Mouse (Mus musculus): ENCODE measurements around the gene Rasgef1c. TPM values are rescaled to one million over a fixed set of nuclear protein-coding genes. Genes with fewer than 3 reads are reported as not detected.

Gene Rasgef1c
- polyA plus RNA-seq, 1 experiment from 2014 or later, result 0.32 TPM

- no peak overlapping the region for H3K27ac ChIP-seq (replicated peaks; ENCODE audit: low read depth, low read length)
- H3K4me1 ChIP-seq (ENCODE audit: control insufficient read depth, insufficient read depth, low read length), result peaks cover 9% of the 10 kb centered on the region
- H3K9ac ChIP-seq (ENCODE audit: low read length), result no peak overlapping the region
- DNase-seq (ENCODE audit: low spot score), result no peak
- no peak overlapping the region for H3K4me3 ChIP-seq (ENCODE audit: low read depth, low read length)
- no peaks in the 10 kb centered on the region for H3K27me3 ChIP-seq (ENCODE audit: control insufficient read depth, insufficient read depth, low read length)
- no peak overlapping the region for H3K4me2 ChIP-seq (ENCODE audit: low read depth, severe bottlenecking)
- 39% methylated on average over 5 of the region's 5 CpGs for WGBS
- no peaks in the 10 kb centered on the region for H3K36me3 ChIP-seq (ENCODE audit: control insufficient read depth, insufficient read depth, low read length)
- no peaks in the 10 kb centered on the region for H3K9me3 ChIP-seq (ENCODE audit: control insufficient read depth, low read length)
- ATAC-seq (ENCODE audit: insufficient number of reproducible peaks, low FRiP score, low TSS enrichment, low read depth), result no peak
Measured at GRCm38 (mm10) chr11:49931037-49931625, 29.5 kb downstream of the Rasgef1c start.

GRCm38 (mm10) chr11:49931853-49932252, 30.2 kb downstream of the Rasgef1c start:
- Histone ChIP-seq H3K9me3 (ENCODE audit: control insufficient read depth, low read length) (no peaks in the 10 kb centered on the region), H3K27me3 (ENCODE audit: control insufficient read depth, insufficient read depth, low read length) (no peaks in the 10 kb centered on the region), H3K4me3 (ENCODE audit: low read depth, low read length) (no peak overlapping the region), H3K27ac (replicated peaks; ENCODE audit: low read depth, low read length) (no peak overlapping the region), H3K4me2 (ENCODE audit: low read depth, severe bottlenecking) (0 out of 2 replicates have a peak overlapping the region, but pooled peaks have one; percentile 2), H3K9ac (ENCODE audit: low read length) (no peak overlapping the region), H3K36me3 (ENCODE audit: control insufficient read depth, insufficient read depth, low read length) (no peaks in the 10 kb centered on the region), H3K4me1 (ENCODE audit: control insufficient read depth, insufficient read depth, low read length) (peaks cover 5% of the 10 kb centered on the region)
- 4% methylated on average over 7 of the region's 7 CpGs for WGBS
- ATAC-seq (ENCODE audit: insufficient number of reproducible peaks, low FRiP score, low TSS enrichment, low read depth), result peak; percentile 54; the same call in 1 of the 2 replicates
- DNase-seq (ENCODE audit: low spot score), result peak; percentile 47

GRCm38 (mm10) chr11:49933811-49934210, 32.2 kb downstream of the Rasgef1c start:
- ATAC-seq (ENCODE audit: insufficient number of reproducible peaks, low FRiP score, low TSS enrichment, low read depth), result no peak
- Histone ChIP-seq H3K27me3 (ENCODE audit: control insufficient read depth, insufficient read depth, low read length) (no peaks in the 10 kb centered on the region), H3K27ac (replicated peaks; ENCODE audit: low read depth, low read length) (no peak overlapping the region), H3K4me3 (ENCODE audit: low read depth, low read length) (no peak overlapping the region), H3K4me1 (ENCODE audit: control insufficient read depth, insufficient read depth, low read length) (no peaks in the 10 kb centered on the region), H3K36me3 (ENCODE audit: control insufficient read depth, insufficient read depth, low read length) (no peaks in the 10 kb centered on the region), H3K4me2 (ENCODE audit: low read depth, severe bottlenecking) (no peak overlapping the region), H3K9me3 (ENCODE audit: control insufficient read depth, low read length) (no peaks in the 10 kb centered on the region), H3K9ac (ENCODE audit: low read length) (no peak overlapping the region)
- DNase-seq (ENCODE audit: low spot score), result no peak
- WGBS, result 93% methylated on average over 1 of the region's 1 CpGs

DNA sequence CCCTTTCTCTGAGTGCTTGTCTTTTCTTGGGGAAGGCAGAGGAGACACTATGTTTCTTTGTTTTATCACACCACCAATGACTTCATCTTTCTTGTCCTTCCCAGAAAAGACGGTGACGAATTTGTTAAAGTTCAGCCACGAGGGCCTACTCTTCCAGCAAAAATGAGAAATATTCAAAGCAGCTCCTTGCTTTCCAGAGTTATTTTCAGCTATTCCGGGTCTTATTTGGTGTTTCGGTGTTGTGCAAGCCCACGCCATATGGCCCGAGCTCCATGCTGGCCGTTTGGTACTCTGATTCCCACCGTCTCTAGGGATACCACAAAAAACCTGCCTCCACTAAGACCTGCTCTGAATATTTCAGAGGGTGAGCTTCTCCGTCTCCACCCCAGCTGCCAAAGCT, 32.7 kb downstream of the Rasgef1c start:
- Histone ChIP-seq H3K4me1 (ENCODE audit: control insufficient read depth, insufficient read depth, low read length) (no peaks in the 10 kb centered on the region), H3K9me3 (ENCODE audit: control insufficient read depth, low read length) (no peaks in the 10 kb centered on the region), H3K4me3 (ENCODE audit: low read depth, low read length) (no peak overlapping the region), H3K36me3 (ENCODE audit: control insufficient read depth, insufficient read depth, low read length) (no peaks in the 10 kb centered on the region), H3K27ac (replicated peaks; ENCODE audit: low read depth, low read length) (no peak overlapping the region), H3K4me2 (ENCODE audit: low read depth, severe bottlenecking) (no peak overlapping the region), H3K27me3 (ENCODE audit: control insufficient read depth, insufficient read depth, low read length) (no peaks in the 10 kb centered on the region), H3K9ac (ENCODE audit: low read length) (no peak overlapping the region)
- WGBS, result 79% methylated on average over 10 of the region's 10 CpGs
- DNase-seq (ENCODE audit: low spot score), result no peak
- ATAC-seq (ENCODE audit: insufficient number of reproducible peaks, low FRiP score, low TSS enrichment, low read depth), result no peak

- Histone ChIP-seq H3K9ac (ENCODE audit: low read length) (no peak overlapping the region), H3K27me3 (ENCODE audit: control insufficient read depth, insufficient read depth, low read length) (no peaks in the 10 kb centered on the region), H3K4me3 (ENCODE audit: low read depth, low read length) (no peak overlapping the region), H3K36me3 (ENCODE audit: control insufficient read depth, insufficient read depth, low read length) (no peaks in the 10 kb centered on the region), H3K27ac (replicated peaks; ENCODE audit: low read depth, low read length) (no peak overlapping the region), H3K4me1 (ENCODE audit: control insufficient read depth, insufficient read depth, low read length) (no peaks in the 10 kb centered on the region), H3K9me3 (ENCODE audit: control insufficient read depth, low read length) (no peaks in the 10 kb centered on the region), H3K4me2 (ENCODE audit: low read depth, severe bottlenecking) (no peak overlapping the region)
- WGBS, result 79% methylated on average over 9 of the region's 9 CpGs
- DNase-seq (ENCODE audit: low spot score), result no peak
- no peak for ATAC-seq (ENCODE audit: insufficient number of reproducible peaks, low FRiP score, low TSS enrichment, low read depth)
Measured at GRCm38 (mm10) chr11:49936458-49936857, 34.8 kb downstream of the Rasgef1c start.

DNA sequence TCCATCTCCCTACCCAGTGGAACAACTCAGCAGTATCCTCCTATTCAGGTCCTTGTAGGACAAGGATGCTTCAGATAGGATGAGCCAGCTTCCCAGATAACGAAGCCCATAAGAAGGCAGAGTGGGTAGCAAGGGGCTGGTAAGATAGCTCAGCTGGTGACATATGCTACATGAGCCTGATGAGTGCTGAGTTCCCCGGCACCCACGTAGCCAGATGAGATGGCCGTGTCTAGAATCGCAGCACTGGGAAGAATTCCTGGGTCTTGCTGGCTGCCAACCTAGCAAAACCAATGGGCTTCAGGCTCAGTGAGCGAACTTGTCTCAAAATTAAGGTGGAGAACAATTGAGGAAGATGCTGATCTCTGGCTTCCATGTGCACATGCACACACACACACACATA, 36.1 kb downstream of the Rasgef1c start:
- Histone ChIP-seq H3K9ac (ENCODE audit: low read length) (no peak overlapping the region), H3K4me3 (ENCODE audit: low read depth, low read length) (no peak overlapping the region), H3K27me3 (ENCODE audit: control insufficient read depth, insufficient read depth, low read length) (no peaks in the 10 kb centered on the region), H3K36me3 (ENCODE audit: control insufficient read depth, insufficient read depth, low read length) (no peaks in the 10 kb centered on the region), H3K27ac (replicated peaks; ENCODE audit: low read depth, low read length) (no peak overlapping the region), H3K4me1 (ENCODE audit: control insufficient read depth, insufficient read depth, low read length) (no peaks in the 10 kb centered on the region), H3K4me2 (ENCODE audit: low read depth, severe bottlenecking) (no peak overlapping the region), H3K9me3 (ENCODE audit: control insufficient read depth, low read length) (no peaks in the 10 kb centered on the region)
- ATAC-seq (ENCODE audit: insufficient number of reproducible peaks, low FRiP score, low TSS enrichment, low read depth) (no peak), DNase-seq (ENCODE audit: low spot score) (no peak)
- 88% methylated on average over 6 of the region's 6 CpGs for WGBS

- no peak overlapping the region for H3K4me2 ChIP-seq (ENCODE audit: low read depth, severe bottlenecking)
- no peak overlapping the region for H3K4me3 ChIP-seq (ENCODE audit: low read depth, low read length)
- H3K27ac ChIP-seq (replicated peaks; ENCODE audit: low read depth, low read length), result no peak overlapping the region
- no peaks in the 10 kb centered on the region for H3K27me3 ChIP-seq (ENCODE audit: control insufficient read depth, insufficient read depth, low read length)
- H3K9me3 ChIP-seq (ENCODE audit: control insufficient read depth, low read length), result no peaks in the 10 kb centered on the region
- no peaks in the 10 kb centered on the region for H3K4me1 ChIP-seq (ENCODE audit: control insufficient read depth, insufficient read depth, low read length)
- no peak for ATAC-seq (ENCODE audit: insufficient number of reproducible peaks, low FRiP score, low TSS enrichment, low read depth)
- no peak for DNase-seq (ENCODE audit: low spot score)
- no peaks in the 10 kb centered on the region for H3K36me3 ChIP-seq (ENCODE audit: control insufficient read depth, insufficient read depth, low read length)
- no peak overlapping the region for H3K9ac ChIP-seq (ENCODE audit: low read length)
- 57% methylated on average over 4 of the region's 4 CpGs for WGBS
Measured at GRCm38 (mm10) chr11:49938258-49939164, 36.9 kb downstream of the Rasgef1c start.

- ATAC-seq (ENCODE audit: insufficient number of reproducible peaks, low FRiP score, low TSS enrichment, low read depth) (no peak), DNase-seq (ENCODE audit: low spot score) (no peak)
- no peaks in the 10 kb centered on the region for H3K4me1 ChIP-seq (ENCODE audit: control insufficient read depth, insufficient read depth, low read length)
- H3K9me3 ChIP-seq (ENCODE audit: control insufficient read depth, low read length), result no peaks in the 10 kb centered on the region
- H3K9ac ChIP-seq (ENCODE audit: low read length), result no peak overlapping the region
- 84% methylated on average over 4 of the region's 4 CpGs for WGBS
- no peak overlapping the region for H3K4me3 ChIP-seq (ENCODE audit: low read depth, low read length)
- no peaks in the 10 kb centered on the region for H3K27me3 ChIP-seq (ENCODE audit: control insufficient read depth, insufficient read depth, low read length)
- H3K36me3 ChIP-seq (ENCODE audit: control insufficient read depth, insufficient read depth, low read length), result no peaks in the 10 kb centered on the region
- H3K27ac ChIP-seq (replicated peaks; ENCODE audit: low read depth, low read length), result no peak overlapping the region
- H3K4me2 ChIP-seq (ENCODE audit: low read depth, severe bottlenecking), result no peak overlapping the region
Measured at GRCm38 (mm10) chr11:49942841-49943240, 41.2 kb downstream of the Rasgef1c start.
